Mouse (Mus musculus) R1 (cell line): ENCODE measurements at regions not wholly inside any gene's neighbourhood (a gene's known extent, or its start where the extent isn't known, plus 50 kb on each side); places are given as distances from the start of the nearest gene placed in this dataset.
"Not testable (repeated sequence)": the region's sequence is repeated elsewhere in the genome, so short reads cannot be mapped to it uniquely, and the experiment has no call there.

ENCODE experiments used
- DNase-seq: peaks from one replicate; pipeline ENCODE4 v3.0.0-alpha.2; 2018; ENCODE audit warnings: low read depth, low spot score

- no peak for DNase-seq
These were observed 291.8 kb downstream of the Tox3 start for GRCm38 (mm10) chr8:90056331-90056730.

- no peak for DNase-seq
These were observed 301.4 kb downstream of the Tox3 start for GRCm38 (mm10) chr8:90046779-90047178.

- DNase-seq = no peak
These were observed 311.7 kb downstream of the Tox3 start for GRCm38 (mm10) chr8:90036436-90036835.

- DNase-seq = no peak
These were observed 315.6 kb downstream of the Tox3 start for GRCm38 (mm10) chr8:90032572-90032971.

- peak; percentile 3 for DNase-seq
These were observed 316.9 kb downstream of the Tox3 start for GRCm38 (mm10) chr8:90031220-90031619.

GRCm38 (mm10) chr8:90017958-90018357 is 330.2 kb downstream of the Tox3 start:
- DNase-seq = not testable (repeated sequence)

GRCm38 (mm10) chr8:90013755-90014154 is 334.4 kb downstream of the Tox3 start:
- no peak for DNase-seq

- no peak for DNase-seq
These were observed 336.3 kb downstream of the Tox3 start for GRCm38 (mm10) chr8:90011682-90012409.

- no peak for DNase-seq
These were observed 338.7 kb downstream of the Tox3 start for GRCm38 (mm10) chr8:90009431-90009830.

- peak; percentile 78 for DNase-seq
These were observed 347.1 kb downstream of the Tox3 start for GRCm38 (mm10) chr8:90000899-90001640.

GRCm38 (mm10) chr8:89993743-89994142 is 354.4 kb downstream of the Tox3 start:
- no peak for DNase-seq

GRCm38 (mm10) chr8:89983859-89984258 is 364.3 kb downstream of the Tox3 start:
- peak; percentile 32 for DNase-seq

GRCm38 (mm10) chr8:89982551-89982950 is 365.6 kb downstream of the Tox3 start:
- DNase-seq = no peak

GRCm38 (mm10) chr8:89981320-89981719 is 366.8 kb downstream of the Tox3 start:
- no peak for DNase-seq

GRCm38 (mm10) chr8:89980441-89980840 is 367.7 kb downstream of the Tox3 start:
- no peak for DNase-seq

GRCm38 (mm10) chr8:89962799-89963198 is 385.3 kb downstream of the Tox3 start:
- DNase-seq = no peak

GRCm38 (mm10) chr8:89957486-89957885 is 390.7 kb downstream of the Tox3 start:
- DNase-seq = no peak

GRCm38 (mm10) chr8:89956482-89957020 is 391.6 kb downstream of the Tox3 start:
- DNase-seq = no peak

- no peak for DNase-seq
These were observed 409.3 kb downstream of the Tox3 start for GRCm38 (mm10) chr8:89938836-89939235.

- no peak for DNase-seq
These were observed 413.6 kb downstream of the Tox3 start for GRCm38 (mm10) chr8:89934521-89934920.

GRCm38 (mm10) chr8:89926666-89927232 is 421.4 kb downstream of the Tox3 start:
- DNase-seq = peak; percentile 6

- DNase-seq = not testable (repeated sequence)
These were observed 423.4 kb downstream of the Tox3 start for GRCm38 (mm10) chr8:89924697-89925096.
